Mouse (Mus musculus): ENCODE measurements around the gene Usp45. TPM values are rescaled to one million over a fixed set of nuclear protein-coding genes. Genes with fewer than 3 reads are reported as not detected.

Usp45 gene
- polyA plus RNA-seq, 1 experiment from 2014 or later = 24.4 TPM

- H3K27me3 ChIP-seq = no peaks in the 10 kb centered on the region
- ChIA-PET CTCF (no interaction called here), POLR2A (no interaction called here)
- ATAC-seq (peak; percentile 85), DNase-seq (ENCODE audit: low read depth, low spot score) (no peak)
- in situ Hi-C loops (cut with MboI; ENCODE audit: low pct_unique_long_range_greater_than_20kb) = loop anchor here (5.0 kb wide), 1 partner anchor 99 kb away; no protein-coding TSS in a partner anchor
- no peak for TF ChIP-seq CTCF (IDR thresholded peaks at IDR 0.05)
Observed at GRCm38 (mm10) chr4:21848287-21848630, 81.3 kb downstream of the Usp45 start.

DNA sequence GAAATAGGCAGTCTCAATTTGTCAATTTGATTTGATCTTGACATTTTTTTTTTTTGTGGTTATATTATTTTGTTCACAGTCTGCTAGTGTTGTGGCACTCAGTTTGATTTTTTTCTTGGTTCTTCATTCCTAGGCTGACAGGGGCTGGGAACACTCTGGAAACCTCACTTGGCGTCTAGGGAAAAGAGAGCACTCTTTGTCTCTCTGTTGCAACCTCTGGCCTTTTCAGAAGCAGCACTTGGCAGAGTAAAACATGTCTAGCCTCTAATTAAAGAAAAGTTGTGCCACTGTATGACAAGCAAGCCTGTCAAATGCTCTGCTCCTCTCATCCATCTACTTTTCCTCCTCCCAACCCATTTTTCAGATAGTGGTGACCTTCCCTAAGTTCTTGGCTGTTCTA, 90.5 kb downstream of the Usp45 start:
- CTCF ChIA-PET = no interaction called here
- H3K27me3 ChIP-seq = no peaks in the 10 kb centered on the region
- no peak for TF ChIP-seq CTCF (IDR thresholded peaks at IDR 0.05)
- in situ Hi-C loops (cut with MboI; ENCODE audit: low pct_unique_long_range_greater_than_20kb) = no loop called here
- POLR2A ChIA-PET = no interaction called here
- DNase-seq (ENCODE audit: low read depth, low spot score) (no peak), ATAC-seq (no peak)

- H3K27me3 ChIP-seq = no peaks in the 10 kb centered on the region
- CTCF ChIA-PET = no interaction called here
- DNase-seq (ENCODE audit: low read depth, low spot score) (no peak), ATAC-seq (no peak)
- in situ Hi-C loops (cut with MboI; ENCODE audit: low pct_unique_long_range_greater_than_20kb) = no loop called here
- TF ChIP-seq CTCF (IDR thresholded peaks at IDR 0.05) = no peak
- POLR2A ChIA-PET = no interaction called here
Observed at GRCm38 (mm10) chr4:21865226-21865625, 98.3 kb downstream of the Usp45 start.

GRCm38 (mm10) chr4:21878776-21879175, 111.8 kb downstream of the Usp45 start:
- no peak for ATAC-seq
- TF ChIP-seq CTCF (IDR thresholded peaks at IDR 0.05) = no peak
- no peaks in the 10 kb centered on the region for H3K27me3 ChIP-seq
- CTCF ChIA-PET = interaction anchor here (1.3 to 1.7 kb wide), 2 partner anchors 10 to 82 kb away, joined by 3 to 5 read pairs; no protein-coding TSS in a partner anchor
- POLR2A ChIA-PET = no interaction called here
- in situ Hi-C loops (cut with MboI; ENCODE audit: low pct_unique_long_range_greater_than_20kb) = no loop called here
- no peak for DNase-seq (ENCODE audit: low read depth, low spot score)

GRCm38 (mm10) chr4:21879565-21880220, 112.7 kb downstream of the Usp45 start, which contains the start of gene Coq3:
Gene Coq3 (plus strand): TSS chr4:21879673.
- no peaks in the 10 kb centered on the region for H3K27me3 ChIP-seq
- in situ Hi-C loops (cut with MboI; ENCODE audit: low pct_unique_long_range_greater_than_20kb) = loop anchor here (5.0 kb wide), 1 partner anchor 53 kb away; the partner anchor contains the start of gene Faxc
- ChIA-PET POLR2A (no interaction called here), CTCF (interaction anchor here (1.7 kb wide), 1 partner anchor 82 kb away, joined by 5 read pairs; no protein-coding TSS in a partner anchor)
- ATAC-seq = peak; percentile 95
- TF ChIP-seq CTCF (IDR thresholded peaks at IDR 0.05) = no peak
- peak; percentile 67 for DNase-seq (ENCODE audit: low read depth, low spot score)

GRCm38 (mm10) chr4:21882806-21883205, 115.8 kb downstream of the Usp45 start:
- in situ Hi-C loops (cut with MboI; ENCODE audit: low pct_unique_long_range_greater_than_20kb) = loop anchor here (5.0 kb wide), 1 partner anchor 49 kb away; the partner anchor contains the start of gene Faxc
- H3K27me3 ChIP-seq = no peaks in the 10 kb centered on the region
- ChIA-PET POLR2A (no interaction called here), CTCF (no interaction called here)
- no peak for DNase-seq (ENCODE audit: low read depth, low spot score)
- TF ChIP-seq CTCF (IDR thresholded peaks at IDR 0.05) = no peak
- no peak for ATAC-seq

GRCm38 (mm10) chr4:21885831-21886230, 118.9 kb downstream of the Usp45 start:
- no peaks in the 10 kb centered on the region for H3K27me3 ChIP-seq
- POLR2A ChIA-PET = no interaction called here
- in situ Hi-C loops (cut with MboI; ENCODE audit: low pct_unique_long_range_greater_than_20kb) = no loop called here
- no peak for TF ChIP-seq CTCF (IDR thresholded peaks at IDR 0.05)
- ATAC-seq (no peak), DNase-seq (ENCODE audit: low read depth, low spot score) (no peak)
- CTCF ChIA-PET = no interaction called here

Other genes with a start within 250 kb of the Usp45 start
- gene Prdm13, start 81.2 kb upstream of the Usp45 start, polyA plus RNA-seq (2021) = not detected
- gene Ccnc, start 39.5 kb upstream of the Usp45 start, polyA plus RNA-seq (2021) = 15.8 TPM
- 12.5 TPM for gene Tstd3, start 56 bp downstream of the Usp45 start, polyA plus RNA-seq (2021)
- 48.3 TPM for gene Pnisr, start 80.4 kb downstream of the Usp45 start, polyA plus RNA-seq (2021)
- gene Coq3, start 112.5 kb downstream of the Usp45 start, polyA plus RNA-seq (2021) = 7.3 TPM
- gene Faxc, start 164.2 kb downstream of the Usp45 start, polyA plus RNA-seq (2021) = 10.8 TPM